Mouse (Mus musculus): ENCODE data around the gene Akna. TPM values are rescaled to one million over a fixed set of nuclear protein-coding genes. Genes with fewer than 3 reads are reported as not detected.
"Not testable (repeated sequence)": the region's sequence is repeated elsewhere in the genome, so short reads cannot be mapped to it uniquely, and the experiment has no call there.

Akna gene
- polyA plus RNA-seq, 1 experiment from 2014 or later = 4.8 TPM

DNA sequence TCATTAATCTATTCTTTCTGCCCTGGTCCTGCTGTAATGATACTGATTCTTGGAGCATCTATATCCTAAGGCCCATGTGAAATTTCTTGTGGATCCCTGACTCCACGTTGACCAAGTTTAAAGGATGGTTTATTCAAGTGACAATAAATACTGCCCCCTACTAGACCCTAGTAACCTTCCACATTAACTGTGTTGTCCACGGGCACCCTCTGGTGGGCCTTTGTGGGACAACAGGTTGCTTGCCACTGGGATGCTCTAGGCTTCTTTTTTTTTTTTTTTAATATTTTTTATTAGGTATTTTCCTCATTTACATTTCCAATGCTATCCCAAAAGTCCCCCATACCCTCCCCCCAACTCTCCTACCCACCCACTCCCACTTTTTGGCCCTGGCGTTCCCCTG, 83.6 kb downstream of the Akna start:
- H3K4me2 ChIP-seq; H3K4me1 ChIP-seq (replicated peaks); H3K9ac ChIP-seq; H3K36me3 ChIP-seq (replicated peaks); H3K4me3 ChIP-seq (replicated peaks); H3K9me3 ChIP-seq (replicated peaks); H3K27me3 ChIP-seq; ATAC-seq (ENCODE audit: insufficient read depth); H3K27ac ChIP-seq (replicated peaks): not testable (repeated sequence)
- WGBS (ENCODE audit: insufficient replicate concordance) = 18% methylated on average over 3 of the region's 3 CpGs

Other genes starting within 250 kb of the Akna start
- 1,215 and 1,486 TPM in 2 replicates for gene Ambp, start 248.6 kb downstream of the Akna start, polyA plus RNA-seq (2015; fragmentation: Nextera tagmentation; extraction: Ambion mirVana)
- 5.1 and 5.7 TPM in 2 replicates for gene Kif12, start 231.2 kb downstream of the Akna start, polyA plus RNA-seq (2015; fragmentation: Nextera tagmentation; extraction: Ambion mirVana)
- 1.8 and 2.1 TPM in 2 replicates for gene Col27a1, start 189.3 kb downstream of the Akna start, polyA plus RNA-seq (2015; fragmentation: Nextera tagmentation; extraction: Ambion mirVana)
- 0.50 and 0.77 TPM in 2 replicates for gene Orm1, start 58.8 kb downstream of the Akna start, polyA plus RNA-seq (2015; fragmentation: Nextera tagmentation; extraction: Ambion mirVana)
- not detected in 2 replicates for gene Orm3, start 47.2 kb downstream of the Akna start, polyA plus RNA-seq (2015; fragmentation: Nextera tagmentation; extraction: Ambion mirVana)
- not detected in 2 replicates for gene Orm2, start 40.9 kb downstream of the Akna start, polyA plus RNA-seq (2015; fragmentation: Nextera tagmentation; extraction: Ambion mirVana)
- gene Whrn, start 92.6 kb upstream of the Akna start, polyA plus RNA-seq (2015; fragmentation: Nextera tagmentation; extraction: Ambion mirVana) = 0.16 and 0.39 TPM in 2 replicates
- gene Atp6v1g1, start 141.4 kb upstream of the Akna start, polyA plus RNA-seq (2015; fragmentation: Nextera tagmentation; extraction: Ambion mirVana) = 125 and 128 TPM in 2 replicates
- gene Tmem268, start 155.4 kb upstream of the Akna start, polyA plus RNA-seq (2015; fragmentation: Nextera tagmentation; extraction: Ambion mirVana) = 9.6 and 11.7 TPM in 2 replicates
- not detected in 2 replicates for gene Gm11213, start 201.9 kb upstream of the Akna start, polyA plus RNA-seq (2015; fragmentation: Nextera tagmentation; extraction: Ambion mirVana)
- gene Tex48, start 219.1 kb upstream of the Akna start, polyA plus RNA-seq (2015; fragmentation: Nextera tagmentation; extraction: Ambion mirVana) = not detected in 2 replicates